Mouse (Mus musculus): ENCODE data around the gene Btbd35f12. TPM values are rescaled to one million over a fixed set of nuclear protein-coding genes. Genes with fewer than 3 reads are reported as not detected.

Gene Btbd35f12
- not detected for polyA plus RNA-seq (2017; shearing (Covaris generic))

GRCm38 (mm10) chrX:33313079-33313478, at the start of gene Btbd35f12:
Gene Btbd35f12, plus strand, starts transcription at chrX:33313379.

Other genes with a start within 250 kb of the Btbd35f12 start
- not detected for gene Spin2-ps6, start 78.5 kb upstream of the Btbd35f12 start, polyA plus RNA-seq (2017; shearing (Covaris generic))

Measured in CD4-positive, CD25-positive, alpha-beta regulatory T cell (primary cell).